Mouse (Mus musculus) spleen, postnatal 10 days (tissue): ENCODE data around the gene S1pr3.

ENCODE experiments used
- DNase-seq, 2 experiments: peaks; one replicate each; pipeline ENCODE4 v3.0.0; 2021 to 2022; ENCODE audit warnings: low spot score in 2 of 2

Gene S1pr3

GRCm38 (mm10) chr13:51405731-51406320 is 2.6 kb upstream of the S1pr3 start:
- no peak for DNase-seq

GRCm38 (mm10) chr13:51407541-51408217 is 760 bp upstream of the S1pr3 start:
- no peak for DNase-seq

DNA sequence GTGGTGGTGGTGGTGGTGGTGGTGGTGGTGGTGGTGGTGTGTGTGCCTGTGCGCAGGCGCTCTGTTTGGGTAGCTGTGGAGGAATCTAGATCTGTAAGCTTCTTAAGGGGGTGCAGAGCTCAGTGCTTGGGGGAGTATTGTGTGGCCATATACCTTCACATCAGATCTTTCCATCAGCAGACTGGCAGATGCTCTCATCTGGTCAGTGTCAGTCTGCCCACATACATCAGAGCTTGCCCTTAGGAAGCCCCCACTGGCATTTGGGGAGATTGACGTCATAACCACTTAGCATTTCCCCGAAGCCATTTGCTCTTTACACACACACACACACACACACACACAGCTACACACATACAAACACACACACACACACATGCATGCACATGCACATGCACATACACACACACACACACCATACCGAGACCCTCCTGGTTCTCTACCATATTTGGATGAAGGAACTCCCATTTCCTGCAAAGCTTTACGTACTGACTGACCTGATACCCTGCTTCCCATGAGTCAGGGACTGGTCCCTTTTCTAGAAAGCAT is 1.6 kb downstream of the S1pr3 start:
- DNase-seq = no peak

- DNase-seq = no peak
Observed at GRCm38 (mm10) chr13:51411243-51411642, 2.8 kb downstream of the S1pr3 start.

- DNase-seq = no peak
Observed at GRCm38 (mm10) chr13:51411696-51412430, 3.4 kb downstream of the S1pr3 start.

DNA sequence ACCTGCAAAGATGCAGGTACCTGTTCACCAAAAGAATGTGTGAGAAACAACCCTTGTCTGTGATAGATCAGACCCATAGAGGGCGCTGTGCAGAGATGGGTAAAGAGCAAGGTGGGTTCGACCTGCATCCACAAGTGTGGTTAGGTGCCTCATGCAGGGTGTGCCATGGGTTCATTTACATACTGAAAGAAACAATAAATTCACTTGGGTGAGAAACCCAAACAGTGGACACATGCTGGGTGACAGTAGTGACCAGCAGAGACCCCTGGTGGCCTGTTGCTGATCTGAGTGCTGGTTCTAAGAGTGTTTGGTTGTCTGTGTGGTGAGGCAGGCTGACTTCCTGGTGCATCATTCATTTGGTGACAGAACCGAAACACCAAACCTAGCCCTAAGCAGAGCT is 5.0 kb downstream of the S1pr3 start:
- peak in 1 of 2 experiments; percentile 65 for DNase-seq

DNA sequence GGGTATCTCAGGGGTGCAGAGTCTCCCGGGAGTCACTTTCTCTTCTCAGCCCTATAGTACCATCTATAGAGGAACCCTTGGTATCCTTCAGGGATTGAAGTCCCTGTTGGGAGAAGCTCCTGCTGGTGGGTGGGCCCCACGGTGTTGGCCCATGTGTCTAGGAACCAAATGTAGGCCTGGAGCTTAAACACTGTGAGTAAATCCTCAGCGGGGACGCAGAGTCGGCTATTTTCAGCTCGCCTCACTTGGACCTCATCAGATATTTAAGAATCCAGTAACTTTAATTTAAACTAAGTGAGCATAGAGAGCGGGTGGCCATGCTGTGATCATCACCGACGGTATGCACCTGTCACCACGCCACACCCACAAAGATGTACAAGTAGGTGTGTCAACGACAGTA is 8.3 kb downstream of the S1pr3 start:
- no peak for DNase-seq

DNA sequence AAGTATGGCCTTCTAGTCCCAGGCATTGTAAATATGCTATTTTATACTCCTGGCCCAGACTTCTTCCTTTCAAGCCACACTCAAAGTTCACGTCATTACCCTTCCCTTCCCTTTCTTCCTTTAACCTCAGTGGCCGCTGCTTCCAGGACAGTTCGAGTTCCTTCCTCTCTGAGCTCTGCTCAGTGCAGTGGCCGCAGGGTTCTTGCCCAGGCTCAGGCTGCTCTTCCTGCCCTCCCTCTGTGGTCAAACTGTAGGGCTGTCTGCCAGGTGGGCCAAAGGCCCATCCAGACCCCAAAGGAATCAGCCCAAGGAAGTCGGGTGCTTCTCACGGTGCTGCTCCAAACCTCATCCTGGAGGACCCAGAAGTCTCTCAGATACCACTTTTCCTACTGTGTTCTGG is 9.4 kb downstream of the S1pr3 start:
- DNase-seq = no peak

DNA sequence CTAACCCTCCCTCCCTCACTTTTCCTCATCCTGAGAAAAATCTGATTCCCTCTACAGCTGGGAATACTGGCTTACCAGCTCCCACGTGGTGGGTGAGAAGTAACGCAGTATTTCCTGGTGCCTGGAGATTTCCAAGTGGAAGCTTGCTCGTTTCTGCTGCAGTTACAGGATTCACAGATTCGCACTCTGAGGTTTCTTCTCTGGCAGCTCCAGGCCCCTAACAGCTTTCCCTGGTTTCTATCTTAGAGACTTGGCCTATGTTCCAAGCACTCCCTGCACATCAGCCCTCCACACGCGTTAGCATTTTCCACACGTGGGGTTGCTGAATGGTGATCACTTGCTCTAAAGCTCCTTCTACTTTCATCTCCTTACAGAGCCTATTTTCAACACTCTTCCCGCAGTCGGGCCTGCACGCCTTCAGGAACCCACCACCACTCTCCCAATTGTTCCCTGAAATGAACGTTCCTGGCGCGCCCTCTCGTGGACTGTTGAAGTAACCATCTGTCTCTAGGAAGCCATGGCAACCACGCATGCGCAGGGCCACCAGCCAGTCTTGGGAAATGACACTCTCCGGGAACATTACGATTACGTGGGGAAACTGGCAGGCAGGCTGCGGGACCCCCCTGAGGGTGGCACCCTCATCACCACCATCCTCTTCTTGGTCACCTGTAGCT is 10.0 kb downstream of the S1pr3 start:
- peak; percentile 60 to 87 for DNase-seq

- DNase-seq = no peak
Observed at GRCm38 (mm10) chr13:51418942-51419451, 10.6 kb downstream of the S1pr3 start.

DNA sequence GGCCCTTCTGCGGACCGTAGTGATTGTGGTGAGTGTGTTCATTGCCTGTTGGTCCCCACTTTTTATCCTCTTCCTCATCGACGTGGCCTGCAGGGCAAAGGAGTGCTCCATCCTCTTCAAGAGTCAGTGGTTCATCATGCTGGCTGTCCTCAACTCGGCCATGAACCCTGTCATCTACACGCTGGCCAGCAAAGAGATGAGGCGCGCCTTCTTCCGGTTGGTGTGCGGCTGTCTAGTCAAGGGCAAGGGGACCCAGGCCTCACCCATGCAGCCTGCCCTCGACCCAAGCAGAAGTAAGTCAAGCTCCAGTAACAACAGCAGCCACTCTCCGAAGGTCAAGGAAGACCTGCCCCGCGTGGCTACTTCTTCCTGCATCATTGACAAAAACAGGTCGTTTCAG is 11.1 kb downstream of the S1pr3 start:
- DNase-seq = no peak

- DNase-seq = no peak
Observed at GRCm38 (mm10) chr13:51420861-51421260, 12.4 kb downstream of the S1pr3 start.

DNA sequence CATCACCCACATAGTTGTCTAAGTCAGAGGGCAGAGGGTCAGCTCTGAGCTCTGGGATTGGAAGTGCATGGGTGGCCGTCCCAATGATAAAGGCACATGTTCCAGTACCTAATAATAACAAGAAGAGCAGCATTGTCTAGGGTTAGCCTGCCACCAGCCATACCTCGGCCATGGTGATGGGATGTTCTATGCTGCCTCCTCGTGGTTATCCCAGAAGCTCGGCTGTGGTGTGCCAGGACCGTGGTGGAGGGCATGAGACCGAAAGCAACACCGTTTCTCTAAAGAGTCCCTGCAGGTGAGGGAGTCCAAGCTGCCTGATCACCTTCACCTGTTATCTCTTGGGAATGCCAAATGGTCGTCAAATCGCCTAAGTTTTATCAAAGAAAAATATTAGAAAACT is 15.2 kb downstream of the S1pr3 start:
- no peak for DNase-seq

DNA sequence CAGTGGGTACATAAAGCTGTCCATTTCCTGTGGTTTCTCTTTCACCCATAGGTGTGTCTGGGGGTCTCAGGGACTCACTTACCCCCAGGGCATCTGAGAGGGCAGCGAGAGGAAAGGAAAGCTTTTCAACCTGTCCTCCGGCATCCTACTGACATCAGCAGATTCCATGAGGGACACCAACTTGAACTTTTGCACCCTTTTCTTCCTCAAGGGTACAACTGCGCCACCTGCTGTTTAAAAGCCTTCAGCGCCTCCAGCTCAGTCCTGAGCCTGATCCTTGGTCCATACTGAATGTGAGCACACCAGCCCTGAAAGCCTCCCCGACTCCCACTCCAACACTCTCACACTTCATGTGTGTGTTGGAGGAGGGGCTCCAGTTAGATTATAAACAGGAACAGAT is 16.2 kb downstream of the S1pr3 start:
- DNase-seq = peak in 1 of 2 experiments; percentile 68

GRCm38 (mm10) chr13:51425662-51426443 is 17.4 kb downstream of the S1pr3 start:
- no peak for DNase-seq

DNA sequence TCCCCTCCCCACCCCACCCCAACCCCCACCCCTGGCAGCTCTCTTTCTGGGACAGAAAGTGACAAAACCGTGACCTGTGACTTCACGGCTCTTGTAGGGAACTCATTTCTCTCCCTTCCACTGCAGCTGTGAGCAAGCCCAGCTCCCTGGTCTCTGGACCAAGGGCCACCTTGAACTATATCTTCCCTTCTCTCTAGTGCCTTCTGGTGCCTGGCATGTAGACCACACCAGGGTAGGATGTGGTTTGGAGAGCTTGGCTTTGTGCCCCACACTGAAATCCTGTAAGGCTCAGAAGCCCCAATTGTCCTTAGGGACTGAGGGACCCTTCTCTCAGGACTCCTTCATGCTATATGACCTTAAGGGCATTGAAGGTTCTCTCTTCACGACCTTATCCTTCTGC is 24.9 kb downstream of the S1pr3 start:
- no peak for DNase-seq

DNA sequence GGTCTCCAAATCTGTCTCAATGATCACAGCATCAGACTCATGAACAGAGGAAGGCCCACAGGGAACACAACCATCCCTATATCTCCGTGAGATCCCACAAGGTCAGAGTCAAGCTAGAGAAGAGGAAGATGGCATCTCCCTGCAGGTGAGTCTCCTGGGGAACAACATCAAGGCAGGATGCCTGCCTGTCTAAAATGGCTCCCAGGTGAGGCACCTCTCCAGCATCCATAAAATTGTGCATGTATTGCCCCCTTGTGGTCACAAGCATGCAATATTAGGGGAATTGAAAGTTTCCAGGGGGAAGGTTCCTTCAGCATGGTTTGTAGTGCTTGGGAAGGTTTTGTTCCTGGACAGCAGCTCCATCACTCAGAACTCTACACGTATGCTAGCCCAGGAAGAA is 26.0 kb downstream of the S1pr3 start:
- no peak for DNase-seq

DNA sequence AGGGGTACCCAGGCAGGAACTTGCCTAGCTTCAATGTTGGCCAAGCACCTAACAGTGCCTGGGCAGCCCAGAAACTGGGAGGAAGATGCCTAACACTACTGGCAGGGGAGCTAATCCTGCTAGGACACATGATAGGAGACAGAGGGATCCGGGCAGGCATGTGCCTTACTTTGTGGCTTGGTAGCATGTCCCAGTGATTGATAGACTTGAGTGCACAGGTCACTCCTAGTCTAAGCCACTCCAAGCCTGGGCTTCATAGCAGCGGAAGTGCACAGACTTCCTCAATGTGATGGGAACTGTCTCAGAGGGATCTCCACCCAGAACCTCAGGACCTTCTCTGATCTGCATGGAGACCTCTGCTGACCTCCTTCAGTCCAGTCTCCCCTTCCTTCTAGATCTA is 26.7 kb downstream of the S1pr3 start:
- DNase-seq = no peak

DNA sequence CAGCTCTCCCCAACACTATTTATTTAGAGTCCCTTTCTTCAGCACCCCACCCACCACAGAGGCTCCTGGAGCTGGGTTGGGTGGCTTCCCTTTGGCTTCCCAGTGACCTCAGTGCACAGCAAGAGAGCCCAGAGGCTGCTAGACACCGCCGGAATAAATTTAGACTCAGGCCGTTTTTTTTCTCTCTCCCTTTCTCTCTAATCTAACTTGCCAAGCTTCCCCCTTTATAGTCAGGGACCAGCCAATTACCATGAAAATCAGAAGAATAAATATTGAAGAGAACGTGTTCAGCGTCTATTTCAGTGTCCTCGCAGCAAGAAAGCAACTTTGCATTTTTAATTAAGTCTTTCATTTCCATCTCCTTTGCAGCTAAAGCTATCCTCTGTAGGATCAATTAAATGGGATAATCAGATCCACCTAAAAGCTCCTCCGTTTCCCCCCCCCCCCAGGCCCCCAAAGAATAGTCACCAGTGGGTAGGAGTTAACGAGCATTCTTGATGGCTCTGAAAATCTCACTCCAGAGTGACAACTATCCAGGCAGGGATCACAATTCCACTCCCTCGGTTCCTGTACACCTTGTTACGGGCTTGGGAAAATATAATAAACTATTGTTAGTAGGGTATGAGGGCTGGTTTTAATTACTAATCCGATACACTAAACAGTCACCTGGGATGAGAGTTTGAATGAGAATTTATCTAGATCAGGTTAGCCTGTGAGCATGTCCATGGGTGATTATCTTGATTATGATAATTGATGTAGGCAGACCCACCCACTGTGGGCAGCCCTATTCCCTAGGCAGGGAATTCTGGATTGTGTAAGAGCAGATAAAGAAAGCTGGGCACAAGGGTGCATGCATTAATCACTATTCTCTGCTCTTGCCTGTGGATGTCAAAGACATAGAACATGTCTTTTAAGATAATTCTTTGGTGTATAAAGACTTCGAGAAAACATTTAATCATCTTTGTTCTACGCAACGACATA is 29.0 kb downstream of the S1pr3 start:
- DNase-seq = no peak

DNA sequence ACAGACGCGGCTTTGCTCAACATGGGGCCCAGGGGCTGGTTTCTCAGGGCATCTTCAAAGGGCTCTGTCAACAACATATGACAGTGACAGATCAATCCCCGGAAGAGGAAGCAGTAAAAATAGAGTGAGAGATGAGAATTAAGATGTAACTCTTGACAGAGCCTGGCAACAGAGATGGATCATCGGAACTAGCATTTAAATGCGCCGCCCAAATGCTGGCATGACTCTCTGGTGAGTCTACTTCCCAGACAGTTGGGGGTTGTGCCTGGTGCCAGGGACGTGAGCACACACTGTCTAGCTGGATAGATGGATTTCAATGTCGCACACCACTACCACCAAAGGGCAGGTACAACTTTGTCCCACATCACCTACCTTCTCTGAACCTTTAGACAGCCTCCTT is 34.5 kb downstream of the S1pr3 start:
- DNase-seq = no peak
